Mouse (Mus musculus): ENCODE data around the gene C1qc. TPM values are rescaled to one million over a fixed set of nuclear protein-coding genes. Genes with fewer than 3 reads are reported as not detected.

C1qc gene
- polyA plus RNA-seq, 1 experiment from 2014 or later = 24.2 TPM

GRCm38 (mm10) chr4:136842802-136843201 is 50.1 kb downstream of the C1qc start:
- no peaks in the 10 kb centered on the region for H3K36me3 ChIP-seq
- WGBS = 90% methylated on average over 10 of the region's 10 CpGs
- H3K27ac ChIP-seq (replicated peaks) = no peak overlapping the region
- peaks cover 22% of the 10 kb centered on the region for H3K4me1 ChIP-seq (replicated peaks)
- H3K9me3 ChIP-seq = no peaks in the 10 kb centered on the region
- no peak overlapping the region for H3K4me3 ChIP-seq
- ATAC-seq (ENCODE audit: low FRiP score, low read depth) = no peak
- H3K27me3 ChIP-seq = no peaks in the 10 kb centered on the region
- H3K4me2 ChIP-seq = no peak overlapping the region
- no peak overlapping the region for H3K9ac ChIP-seq

- H3K27me3 ChIP-seq = no peaks in the 10 kb centered on the region
- WGBS = 79% methylated on average over 4 of the region's 4 CpGs
- ATAC-seq (ENCODE audit: low FRiP score, low read depth) = no peak
- no peaks in the 10 kb centered on the region for H3K9me3 ChIP-seq
- H3K9ac ChIP-seq = no peak overlapping the region
- no peak overlapping the region for H3K4me2 ChIP-seq
- no peaks in the 10 kb centered on the region for H3K36me3 ChIP-seq
- H3K4me1 ChIP-seq (replicated peaks) = peaks cover 28% of the 10 kb centered on the region
- H3K4me3 ChIP-seq = no peak overlapping the region
- H3K27ac ChIP-seq (replicated peaks) = no peak overlapping the region
These were observed 50.8 kb downstream of the C1qc start for GRCm38 (mm10) chr4:136842033-136842432.

GRCm38 (mm10) chr4:136841056-136841455 is 51.8 kb downstream of the C1qc start:
- Histone ChIP-seq H3K27ac (replicated peaks) (no peak overlapping the region), H3K9me3 (no peaks in the 10 kb centered on the region), H3K4me3 (no peak overlapping the region), H3K27me3 (no peaks in the 10 kb centered on the region), H3K9ac (no peak overlapping the region), H3K4me2 (no peak overlapping the region), H3K4me1 (replicated peaks) (peaks cover 30% of the 10 kb centered on the region), H3K36me3 (no peaks in the 10 kb centered on the region)
- ATAC-seq (ENCODE audit: low FRiP score, low read depth) = no peak
- 6% methylated on average over 5 of the region's 5 CpGs for WGBS

Other genes starting within 250 kb of the C1qc start
- 23.7 and 24.3 TPM in 2 replicates for gene Ephb2, start 57.1 kb downstream of the C1qc start, polyA plus RNA-seq (2015; fragmentation: Nextera tagmentation; extraction: Ambion mirVana)
- gene C1qb, start 6.9 kb downstream of the C1qc start, polyA plus RNA-seq (2015; fragmentation: Nextera tagmentation; extraction: Ambion mirVana) = 42.6 and 56.4 TPM in 2 replicates
- gene C1qa, start 5.7 kb upstream of the C1qc start, polyA plus RNA-seq (2015; fragmentation: Nextera tagmentation; extraction: Ambion mirVana) = 30.8 and 36.4 TPM in 2 replicates
- 13.9 and 16.5 TPM in 2 replicates for gene Epha8, start 63.8 kb upstream of the C1qc start, polyA plus RNA-seq (2015; fragmentation: Nextera tagmentation; extraction: Ambion mirVana)
- 3.9 and 4.1 TPM in 2 replicates for gene Zbtb40, start 155.7 kb upstream of the C1qc start, polyA plus RNA-seq (2015; fragmentation: Nextera tagmentation; extraction: Ambion mirVana)